8 mouse cellular contexts compared by ENCODE assay signal in the genomic region with DNA sequence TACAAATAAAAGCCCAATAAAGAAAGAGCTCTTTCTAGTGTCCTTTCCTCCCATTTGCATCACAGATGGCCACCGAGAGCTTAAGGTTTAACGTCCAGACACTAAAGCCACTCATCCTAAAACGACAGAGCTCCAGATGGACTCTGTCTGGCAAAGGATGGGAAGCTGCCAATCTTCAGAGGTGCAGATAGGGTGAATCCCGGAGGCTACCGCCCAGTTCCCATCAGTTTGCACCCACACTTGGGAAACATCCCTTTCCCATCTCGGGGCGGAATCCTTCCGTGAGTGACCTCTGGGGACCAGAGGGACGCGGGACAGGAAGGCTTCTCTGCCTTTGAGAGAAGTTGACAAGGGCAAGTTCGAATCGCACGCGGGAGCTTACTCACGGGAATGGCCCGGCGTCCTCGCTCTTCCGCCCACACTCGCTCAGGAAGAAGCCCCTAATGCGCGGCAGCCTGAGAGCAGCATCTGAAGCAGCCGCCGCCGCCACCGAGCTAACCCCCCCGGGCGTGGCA. TPM values are rescaled to one million over a fixed set of nuclear protein-coding genes. Genes with fewer than 3 reads are reported as not detected.
DNase-seq lines count a peak whose midpoint lies in the region; ATAC-seq and TF ChIP-seq lines count a peak whose summit lies in the region.

No protein-coding gene starts in this region.

- ATAC-seq in lung, embryonic 14.5 days (ENCODE audit: insufficient read depth) = peak; percentile 46
- peak; percentile 21; the same call in 1 of the 2 replicates for ATAC-seq in embryonic facial prominence, embryonic 11.5 days (replicated peaks; ENCODE audit: insufficient number of reproducible peaks, low FRiP score, low TSS enrichment, low read depth)
- ATAC-seq in intestine, embryonic 14.5 days (replicated peaks; ENCODE audit: low FRiP score, low TSS enrichment, low read depth) = no peak; the same call in 1 of the 2 replicates
- peak; percentile 48 for ATAC-seq in neural tube, embryonic 13.5 days (ENCODE audit: low read depth)
- no peak for ATAC-seq in CD4-positive, CD25-positive, alpha-beta regulatory T cell, adult 4 months

- TF ChIP-seq CTCF in lung, embryonic 14.5 days (IDR thresholded peaks at IDR 0.05; ENCODE audit: low read depth) = no peak

- no peaks in the 10 kb centered on the region for H3K9me3 ChIP-seq in lung, embryonic 14.5 days (ENCODE audit: low read depth, low read length)
- H3K9me3 ChIP-seq in embryonic facial prominence, embryonic 11.5 days (replicated peaks; ENCODE audit: control insufficient read depth, low read length) = no peaks in the 10 kb centered on the region
- H3K9me3 ChIP-seq in intestine, embryonic 14.5 days (ENCODE audit: control insufficient read depth, low read length) = no peaks in the 10 kb centered on the region
- H3K9me3 ChIP-seq in neural tube, embryonic 13.5 days = no peaks in the 10 kb centered on the region

- peak overlapping the region; percentile 78 for H3K4me2 ChIP-seq in lung, embryonic 14.5 days
- peak overlapping the region; percentile 52 for H3K4me2 ChIP-seq in embryonic facial prominence, embryonic 11.5 days (ENCODE audit: low read depth, low read length)
- peak overlapping the region; percentile 61 for H3K4me2 ChIP-seq in intestine, embryonic 14.5 days (ENCODE audit: low read length)
- peak overlapping the region; percentile 72 for H3K4me2 ChIP-seq in neural tube, embryonic 13.5 days

- no peaks in the 10 kb centered on the region for H3K4me1 ChIP-seq in lung, embryonic 14.5 days (ENCODE audit: insufficient read depth)
- H3K4me1 ChIP-seq in embryonic facial prominence, embryonic 11.5 days (ENCODE audit: control insufficient read depth, insufficient read depth, low read length) = no peaks in the 10 kb centered on the region
- peaks cover 19% of the 10 kb centered on the region for H3K4me1 ChIP-seq in intestine, embryonic 14.5 days (replicated peaks; ENCODE audit: control insufficient read depth, insufficient read depth, low read length)
- H3K4me1 ChIP-seq in neural tube, embryonic 13.5 days (replicated peaks) = peaks cover 58% of the 10 kb centered on the region

- peak overlapping the region; percentile 88 for H3K4me3 ChIP-seq in lung, embryonic 14.5 days (ENCODE audit: low read depth, low read length)
- H3K4me3 ChIP-seq in embryonic facial prominence, embryonic 11.5 days (ENCODE audit: low read depth, low read length) = peak overlapping the region; percentile 92
- H3K4me3 ChIP-seq in intestine, embryonic 14.5 days (ENCODE audit: low read depth, low read length) = peak overlapping the region; percentile 65
- peak overlapping the region; percentile 93 for H3K4me3 ChIP-seq in neural tube, embryonic 13.5 days

- no peak for DNase-seq in lung, embryonic 14.5 days
- DNase-seq in lung, postnatal 25 days (ENCODE audit: low spot score) = no peak
- no peak for DNase-seq in embryonic facial prominence, embryonic 11.5 days (ENCODE audit: low spot score)
- DNase-seq in intestine, embryonic 14.5 days (ENCODE audit: low spot score) = no peak
- DNase-seq in urinary bladder, postnatal 4 days (ENCODE audit: low spot score in 2 of 2) = no peak
- DNase-seq in yolk sac, embryonic 10.5 days (ENCODE audit: low spot score) = no peak

- H3K9ac ChIP-seq in lung, embryonic 14.5 days = peak overlapping the region; percentile 84
- H3K9ac ChIP-seq in embryonic facial prominence, embryonic 11.5 days (replicated peaks; ENCODE audit: low read length) = peak overlapping the region; percentile 88
- peak overlapping the region; percentile 87 for H3K9ac ChIP-seq in intestine, embryonic 14.5 days (ENCODE audit: low read length)
- H3K9ac ChIP-seq in neural tube, embryonic 13.5 days = peak overlapping the region; percentile 93

- H3K27me3 ChIP-seq in lung, embryonic 14.5 days (ENCODE audit: insufficient read depth, low read length) = no peaks in the 10 kb centered on the region
- no peaks in the 10 kb centered on the region for H3K27me3 ChIP-seq in embryonic facial prominence, embryonic 11.5 days (ENCODE audit: control insufficient read depth, insufficient read depth, low read length)
- H3K27me3 ChIP-seq in intestine, embryonic 14.5 days (replicated peaks; ENCODE audit: control insufficient read depth, insufficient read depth, low read length) = no peaks in the 10 kb centered on the region
- H3K27me3 ChIP-seq in neural tube, embryonic 13.5 days = no peaks in the 10 kb centered on the region

- H3K36me3 ChIP-seq in lung, embryonic 14.5 days (ENCODE audit: insufficient read depth) = 0 out of 2 replicates have a peak, but pooled peaks cover 6% of the 10 kb centered on the region
- no peaks in the 10 kb centered on the region for H3K36me3 ChIP-seq in embryonic facial prominence, embryonic 11.5 days (replicated peaks; ENCODE audit: control insufficient read depth, insufficient read depth, low read depth, low read length)
- H3K36me3 ChIP-seq in intestine, embryonic 14.5 days (ENCODE audit: control insufficient read depth, insufficient read depth, low read length) = peaks cover 4% of the 10 kb centered on the region; the same call in 1 of the 2 replicates
- H3K36me3 ChIP-seq in neural tube, embryonic 13.5 days = 0 out of 2 replicates have a peak, but pooled peaks cover 6% of the 10 kb centered on the region

- under 1% methylated on average over 28 of the region's 28 CpGs for WGBS in lung, embryonic 14.5 days
- WGBS in embryonic facial prominence, embryonic 11.5 days = under 1% methylated on average over 28 of the region's 28 CpGs
- under 1% methylated on average over 28 of the region's 28 CpGs for WGBS in intestine, embryonic 14.5 days
- 2% methylated on average over 28 of the region's 28 CpGs for WGBS in neural tube, embryonic 13.5 days

- H3K27ac ChIP-seq in lung, embryonic 14.5 days (ENCODE audit: low read depth) = peak overlapping the region; percentile 83
- H3K27ac ChIP-seq in embryonic facial prominence, embryonic 11.5 days (replicated peaks; ENCODE audit: low read depth, low read length) = no peak overlapping the region
- peak overlapping the region; percentile 69 for H3K27ac ChIP-seq in intestine, embryonic 14.5 days (ENCODE audit: low read depth)
- peak overlapping the region; percentile 89 for H3K27ac ChIP-seq in neural tube, embryonic 13.5 days (replicated peaks)

RNA-seq across cellular contexts. Expression of gene Trak2, which starts 0.3 kb away (rescaled TPM):
- polyA plus RNA-seq in lung, embryonic 14.5 days (2014; fragmentation: Nextera tagmentation; extraction: Ambion mirVana) = 15.4 and 16.6 TPM in 2 replicates
- 10.5 TPM in 2 replicates for polyA plus RNA-seq in embryonic facial prominence, embryonic 11.5 days (2014; fragmentation: Nextera tagmentation; extraction: Ambion mirVana)
- 12.0 and 13.9 TPM in 2 replicates for polyA plus RNA-seq in intestine, embryonic 14.5 days (2014; fragmentation: Nextera tagmentation; extraction: Ambion mirVana)
- polyA plus RNA-seq in neural tube, embryonic 13.5 days (2015; fragmentation: Nextera tagmentation; extraction: Ambion mirVana) = 15.4 and 15.9 TPM in 2 replicates
- 10 to 100 TPM; 23.7 to 26.1 TPM for polyA plus RNA-seq in CD4-positive, CD25-positive, alpha-beta regulatory T cell, adult 4 months (2017; shearing (Covaris generic))

RNA-seq across cellular contexts. Expression of gene Stradb, which starts 0.4 kb away (rescaled TPM):
- polyA plus RNA-seq in lung, embryonic 14.5 days (2014; fragmentation: Nextera tagmentation; extraction: Ambion mirVana) = 23.7 and 25.9 TPM in 2 replicates
- polyA plus RNA-seq in embryonic facial prominence, embryonic 11.5 days (2014; fragmentation: Nextera tagmentation; extraction: Ambion mirVana) = 34.3 and 35.3 TPM in 2 replicates
- 26.4 and 29.2 TPM in 2 replicates for polyA plus RNA-seq in intestine, embryonic 14.5 days (2014; fragmentation: Nextera tagmentation; extraction: Ambion mirVana)
- 72.9 and 82.3 TPM in 2 replicates for polyA plus RNA-seq in neural tube, embryonic 13.5 days (2015; fragmentation: Nextera tagmentation; extraction: Ambion mirVana)
- 10 to 100 TPM; 12.1 to 13.0 TPM for polyA plus RNA-seq in CD4-positive, CD25-positive, alpha-beta regulatory T cell, adult 4 months (2017; shearing (Covaris generic))

Comparison
In these comparisons a context has a peak if more than half of its experiments do, and no peak if none do; other contexts are left out.
1. ATAC-seq: peak in lung, embryonic 14.5 days (single experiment), embryonic facial prominence, embryonic 11.5 days (single experiment) and neural tube, embryonic 13.5 days (single experiment); none in intestine, embryonic 14.5 days (single experiment) and CD4-positive, CD25-positive, alpha-beta regulatory T cell, adult 4 months (single experiment).
2. Peak in every context shown above with its lines, with median percentiles within 50 percentile points of each other: H3K4me2 ChIP-seq, H3K4me3 ChIP-seq and H3K9ac ChIP-seq.